In genomic region chr1:185096741-185097140, GRCm38 (mm10) we compare ENCODE assay signal across 19 mouse cellular contexts.
"Had no signal": no experiment of that assay in that cellular context is flagged by ENCODE, and none has a peak within 500 bp of the region (broad histone marks: within the 10 kb centered on the region; RNA-seq: fewer than 3 reads in every experiment).

No protein-coding gene starts in this region.

- H3K27ac ChIP-seq: liver, embryonic 14.5 days; lung, embryonic 15.5 days; midbrain, embryonic 15.5 days; neural tube, embryonic 13.5 days; neural tube, embryonic 15.5 days had no signal

- ATAC-seq: lung, postnatal 0 days; midbrain, embryonic 15.5 days had no signal

- H3K4me2 ChIP-seq: lung, embryonic 15.5 days; midbrain, embryonic 12.5 days; midbrain, embryonic 15.5 days; neural tube, embryonic 13.5 days; neural tube, embryonic 15.5 days had no signal

- H3K9me3 ChIP-seq: lung, embryonic 15.5 days; midbrain, embryonic 12.5 days; midbrain, embryonic 15.5 days; neural tube, embryonic 13.5 days; neural tube, embryonic 15.5 days had no signal

- H3K27me3 ChIP-seq: midbrain, embryonic 12.5 days; midbrain, embryonic 15.5 days; neural tube, embryonic 13.5 days; neural tube, embryonic 15.5 days had no signal

- DNase-seq: lung, adult 18-20 months; lung, postnatal 14 days; lung, postnatal 36 days; retina, postnatal 1 day; right cerebral cortex, adult 18-20 months; right cerebral cortex, postnatal 25 days; right cerebral cortex, postnatal 4 days; spleen, adult 18-20 months; thymus, adult 18-20 months; thymus, postnatal 14 days; thymus, postnatal 36 days had no signal

- H3K36me3 ChIP-seq: lung, embryonic 15.5 days; midbrain, embryonic 12.5 days; midbrain, embryonic 15.5 days; neural tube, embryonic 13.5 days; neural tube, embryonic 15.5 days had no signal

- H3K9ac ChIP-seq: liver, embryonic 14.5 days; lung, embryonic 15.5 days; midbrain, embryonic 12.5 days; midbrain, embryonic 15.5 days; neural tube, embryonic 13.5 days; neural tube, embryonic 15.5 days had no signal

- H3K4me3 ChIP-seq: lung, embryonic 15.5 days; midbrain, embryonic 12.5 days; midbrain, embryonic 15.5 days; myocyte; neural tube, embryonic 13.5 days; neural tube, embryonic 15.5 days had no signal
